Mouse (Mus musculus) lung, embryonic 14.5 days (tissue): ENCODE measurements around the gene Galm. TPM values are rescaled to one million over a fixed set of nuclear protein-coding genes. Genes with fewer than 3 reads are reported as not detected.
A peak's percentile ranks its signal among the peaks of the same experiment; 100 is the strongest.

Experiments used
- ATAC-seq: fragments of 200-750 bp; cut with Nextera tagmentation; 2 replicates; pipeline ENCODE4 v1.8.0; 2017; ENCODE audit warnings: mild to moderate bottlenecking, moderate TSS enrichment, moderate library complexity; ENCODE audit not compliant: insufficient read depth
- DNase-seq: peaks from one replicate; pipeline ENCODE4 v3.0.0-alpha.2; 2015
- H3K27ac ChIP-seq: fragments of 300-500 bp; sonication (generic); 2 replicates; pipeline ENCODE4 v1.5.1; 2014; ENCODE audit warnings: low read depth, mild to moderate bottlenecking, moderate library complexity
- H3K27me3 ChIP-seq: fragments of 300-500 bp; sonication (generic); 2 replicates; pipeline ENCODE4 v1.6.1; 2014; ENCODE audit warnings: low read length, control low read depth; ENCODE audit not compliant: insufficient read depth
- H3K36me3 ChIP-seq: fragments of 300-500 bp; sonication (generic); 2 replicates; pipeline ENCODE4 v1.6.1; 2014; ENCODE audit warnings: control low read depth; ENCODE audit not compliant: insufficient read depth
- H3K4me1 ChIP-seq: fragments of 300-500 bp; sonication (generic); 2 replicates; pipeline ENCODE4 v1.6.1; 2014; ENCODE audit warnings: antibody characterized with exemption, control low read depth; ENCODE audit not compliant: insufficient read depth
- H3K4me2 ChIP-seq: fragments of 300-500 bp; sonication (generic); 2 replicates; pipeline ENCODE4 v1.6.1; 2014; ENCODE audit warnings: mild to moderate bottlenecking
- H3K4me3 ChIP-seq: fragments of 300-500 bp; sonication (generic); 2 replicates; pipeline ENCODE4 v1.5.1; 2014; ENCODE audit warnings: low read depth, low read length
- H3K9ac ChIP-seq: fragments of 300-500 bp; sonication (generic); 2 replicates; pipeline ENCODE4 v1.6.1; 2014
- H3K9me3 ChIP-seq: fragments of 300-500 bp; sonication (generic); 2 replicates; pipeline ENCODE4 v1.6.1; 2016; ENCODE audit warnings: low read depth, low read length, control low read depth
- CTCF ChIP-seq: IDR thresholded peaks from 2 replicates; pipeline ENCODE4 v1.5.1; 2016; ENCODE audit warnings: antibody characterized with exemption, low read depth
- WGBS: fragments of 180-500 bp; shearing (Covaris S2); extraction: QIAGEN DNeasy Blood & Tissue Kit; methylation state at CpG from one replicate; pipeline ENCODE4 v1.1.7; 2014; 5-methylcytosine and 5-hydroxymethylcytosine counted together
- polyA plus RNA-seq: library from polyadenylated mRNA; unstranded; fragments of >200 nt; fragmentation: Nextera tagmentation; extraction: Ambion mirVana; gene quantifications from 2 replicates; pipeline ENCODE4 v1.2.1, GENCODE M21; 2014

Galm gene
- polyA plus RNA-seq, 1 experiment from 2014 or later, result 15.8 TPM

- peaks cover 3% of the 10 kb centered on the region for H3K4me1 ChIP-seq
- WGBS, result 70% methylated on average over 13 of the region's 13 CpGs
- peak overlapping the region; percentile 41 for H3K4me3 ChIP-seq
- H3K27me3 ChIP-seq, result no peaks in the 10 kb centered on the region
- no peak for ATAC-seq
- TF ChIP-seq CTCF, result no peak
- H3K27ac ChIP-seq, result no peak overlapping the region
- no peak overlapping the region for H3K9ac ChIP-seq
- H3K9me3 ChIP-seq, result no peaks in the 10 kb centered on the region
- peak overlapping the region; percentile 80 for H3K4me2 ChIP-seq
- H3K36me3 ChIP-seq, result no peaks in the 10 kb centered on the region
- DNase-seq, result no peak
Observed at GRCm38 (mm10) chr17:80128476-80128990, 1.3 kb downstream of the Galm start.

GRCm38 (mm10) chr17:80129387-80129786, 2.1 kb downstream of the Galm start:
- no peak for ATAC-seq
- Histone ChIP-seq H3K4me1 (peaks cover 3% of the 10 kb centered on the region), H3K4me3 (no peak overlapping the region), H3K36me3 (no peaks in the 10 kb centered on the region), H3K9ac (no peak overlapping the region), H3K27me3 (no peaks in the 10 kb centered on the region), H3K4me2 (no peak overlapping the region), H3K9me3 (no peaks in the 10 kb centered on the region), H3K27ac (no peak overlapping the region)
- no peak for TF ChIP-seq CTCF
- WGBS, result 60% methylated on average over 4 of the region's 4 CpGs
- no peak for DNase-seq

DNA sequence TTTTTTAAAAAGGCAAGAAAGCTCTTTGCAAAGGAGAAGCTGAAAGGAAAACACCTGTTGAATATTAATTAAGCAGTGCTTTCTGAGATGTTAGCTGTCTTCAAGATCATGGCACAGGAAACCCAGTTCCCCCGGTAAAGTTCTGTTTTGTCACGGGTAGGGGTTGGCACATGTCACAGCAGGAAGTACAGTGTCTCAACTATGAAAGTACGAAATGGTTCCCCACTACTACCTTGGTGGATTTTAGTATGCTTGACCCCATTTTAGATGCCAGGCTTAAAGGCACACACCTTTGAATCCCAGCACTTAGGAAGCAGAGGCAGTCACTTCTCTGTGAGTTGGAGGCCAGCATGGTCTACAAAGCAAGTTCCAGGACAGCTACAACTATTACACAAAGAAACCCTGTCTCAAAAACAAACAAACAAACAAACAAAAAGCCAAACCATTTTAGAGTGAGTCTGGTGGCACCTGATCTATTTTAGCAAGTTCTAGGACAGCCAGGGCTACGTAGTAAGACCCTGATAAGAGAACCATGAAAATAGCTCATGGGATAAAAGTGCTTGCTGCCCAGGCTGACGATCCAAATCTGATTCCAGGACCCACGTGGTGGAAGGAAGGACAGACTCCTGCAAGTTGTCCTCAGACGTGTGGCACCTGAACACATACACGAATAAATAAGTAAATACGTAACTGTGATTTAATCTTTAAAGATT, 3.6 kb downstream of the Galm start:
- H3K27ac ChIP-seq, result no peak overlapping the region
- no peak overlapping the region for H3K4me3 ChIP-seq
- no peaks in the 10 kb centered on the region for H3K27me3 ChIP-seq
- WGBS, result 63% methylated on average over 9 of the region's 9 CpGs
- DNase-seq, result no peak
- TF ChIP-seq CTCF, result no peak
- no peaks in the 10 kb centered on the region for H3K9me3 ChIP-seq
- H3K4me2 ChIP-seq, result no peak overlapping the region
- H3K9ac ChIP-seq, result no peak overlapping the region
- no peak for ATAC-seq
- peaks cover 3% of the 10 kb centered on the region for H3K4me1 ChIP-seq
- no peaks in the 10 kb centered on the region for H3K36me3 ChIP-seq

DNA sequence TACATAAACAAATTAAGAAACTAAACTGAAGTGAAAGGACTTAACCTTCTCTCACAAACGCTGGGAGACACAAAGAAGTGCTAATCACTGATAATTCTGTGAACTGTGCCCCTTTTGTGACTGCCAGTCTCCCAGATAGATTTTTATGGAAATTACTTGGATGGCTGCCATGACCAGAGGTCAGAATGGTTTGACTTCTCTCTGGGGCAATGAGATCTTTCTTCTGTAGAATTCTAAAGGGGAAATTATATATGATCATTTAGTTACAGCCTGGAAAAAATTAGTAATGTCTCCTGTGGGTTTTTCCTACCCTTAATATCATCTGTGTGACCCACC, 4.1 kb downstream of the Galm start:
- Histone ChIP-seq H3K36me3 (no peaks in the 10 kb centered on the region), H3K4me3 (no peak overlapping the region), H3K9ac (no peak overlapping the region), H3K9me3 (no peaks in the 10 kb centered on the region), H3K4me2 (no peak overlapping the region), H3K27me3 (no peaks in the 10 kb centered on the region), H3K4me1 (peaks cover 3% of the 10 kb centered on the region), H3K27ac (no peak overlapping the region)
- 24% methylated on average over 1 of the region's 1 CpGs for WGBS
- no peak for DNase-seq
- TF ChIP-seq CTCF, result no peak
- no peak for ATAC-seq

GRCm38 (mm10) chr17:80131838-80132237, 4.6 kb downstream of the Galm start:
- Histone ChIP-seq H3K27me3 (no peaks in the 10 kb centered on the region), H3K4me2 (no peak overlapping the region), H3K36me3 (no peaks in the 10 kb centered on the region), H3K4me1 (peaks cover 3% of the 10 kb centered on the region), H3K27ac (no peak overlapping the region), H3K9me3 (no peaks in the 10 kb centered on the region), H3K4me3 (no peak overlapping the region), H3K9ac (no peak overlapping the region)
- TF ChIP-seq CTCF, result no peak
- ATAC-seq, result no peak
- WGBS, result 56% methylated on average over 7 of the region's 7 CpGs
- DNase-seq, result no peak

GRCm38 (mm10) chr17:80132502-80132901, 5.2 kb downstream of the Galm start:
- H3K27ac ChIP-seq, result no peak overlapping the region
- 65% methylated on average over 4 of the region's 4 CpGs for WGBS
- no peak overlapping the region for H3K9ac ChIP-seq
- DNase-seq (no peak), ATAC-seq (no peak)
- H3K4me1 ChIP-seq, result peaks cover 3% of the 10 kb centered on the region
- H3K4me2 ChIP-seq, result no peak overlapping the region
- no peaks in the 10 kb centered on the region for H3K9me3 ChIP-seq
- no peak overlapping the region for H3K4me3 ChIP-seq
- H3K36me3 ChIP-seq, result no peaks in the 10 kb centered on the region
- no peak for TF ChIP-seq CTCF
- no peaks in the 10 kb centered on the region for H3K27me3 ChIP-seq

GRCm38 (mm10) chr17:80138434-80139162, 11.3 kb downstream of the Galm start:
- Histone ChIP-seq H3K36me3 (no peaks in the 10 kb centered on the region), H3K4me3 (no peak overlapping the region), H3K4me2 (no peak overlapping the region), H3K9ac (no peak overlapping the region), H3K4me1 (no peaks in the 10 kb centered on the region), H3K27me3 (no peaks in the 10 kb centered on the region), H3K9me3 (no peaks in the 10 kb centered on the region), H3K27ac (no peak overlapping the region)
- TF ChIP-seq CTCF, result no peak
- peak; percentile 61 for DNase-seq
- 61% methylated on average over 17 of the region's 17 CpGs for WGBS
- ATAC-seq, result no peak
